Mouse (Mus musculus): ENCODE data around the gene Gpr141.

Gpr141 gene

DNA sequence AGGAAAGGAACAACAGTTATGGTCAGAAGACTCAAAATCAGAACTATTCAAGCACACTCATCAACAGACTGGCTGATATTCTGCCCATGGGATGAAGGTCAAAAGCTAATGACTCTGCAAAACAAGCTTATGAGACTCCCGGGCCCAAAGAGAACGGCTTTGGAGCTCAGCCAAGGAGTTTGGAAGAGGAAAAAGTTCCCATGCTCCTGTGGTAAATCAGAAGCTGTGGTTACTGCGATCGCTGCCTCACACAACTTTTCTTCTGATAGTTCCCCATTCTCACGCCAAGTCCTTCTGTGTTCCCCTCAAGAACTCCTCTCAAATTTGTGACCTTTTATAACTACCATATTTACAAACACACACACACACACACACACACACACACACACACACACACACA, 105.1 kb downstream of the Gpr141 start:
- DNase-seq (ENCODE audit: low spot score): no peak

DNA sequence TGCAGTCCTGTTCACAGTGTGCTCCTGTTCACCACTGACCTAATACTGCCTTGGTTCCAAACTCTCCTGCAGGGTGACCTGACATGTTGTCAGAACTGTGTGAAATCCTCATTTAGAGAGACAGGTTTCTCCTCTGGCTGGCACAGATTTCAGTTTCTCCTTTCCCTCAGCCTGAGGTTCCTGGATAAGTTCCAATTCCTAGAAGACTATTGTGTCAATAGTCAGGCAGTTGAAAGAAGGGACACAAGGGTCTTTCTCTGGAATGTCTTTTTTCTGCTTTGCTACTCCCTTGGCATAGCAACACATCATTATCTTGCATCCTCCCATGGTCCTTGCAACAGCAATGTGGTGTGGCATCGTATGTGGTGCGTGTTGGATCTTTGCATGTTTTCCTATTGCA, 106.9 kb downstream of the Gpr141 start:
- no peak for DNase-seq (ENCODE audit: low spot score)

DNA sequence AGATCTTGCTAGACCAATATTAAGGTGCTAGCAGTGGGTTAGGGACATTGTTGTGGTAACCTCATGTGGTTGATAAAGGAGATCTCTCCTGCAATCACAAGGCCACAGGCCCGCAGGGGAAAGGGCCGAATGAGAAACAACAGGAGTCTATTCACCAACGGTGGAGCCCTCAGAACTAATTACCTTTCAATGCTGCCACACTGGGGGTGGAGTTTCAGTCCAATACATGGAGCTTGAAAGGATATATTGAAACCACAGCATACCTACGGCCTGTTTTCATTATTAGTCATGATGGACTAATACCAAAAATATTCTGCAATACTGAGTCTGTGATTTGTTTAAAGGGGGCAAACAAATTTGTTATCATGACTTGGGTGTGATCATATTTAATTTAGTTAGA, 120.3 kb downstream of the Gpr141 start:
- DNase-seq (ENCODE audit: low spot score): no peak

- peak; percentile 51 for DNase-seq (ENCODE audit: low spot score)
Measured at GRCm38 (mm10) chr13:19701443-19702078, 122.5 kb downstream of the Gpr141 start.

GRCm38 (mm10) chr13:19700733-19701442, 123.2 kb downstream of the Gpr141 start:
- no peak for DNase-seq (ENCODE audit: low spot score)
